In the genomic region with DNA sequence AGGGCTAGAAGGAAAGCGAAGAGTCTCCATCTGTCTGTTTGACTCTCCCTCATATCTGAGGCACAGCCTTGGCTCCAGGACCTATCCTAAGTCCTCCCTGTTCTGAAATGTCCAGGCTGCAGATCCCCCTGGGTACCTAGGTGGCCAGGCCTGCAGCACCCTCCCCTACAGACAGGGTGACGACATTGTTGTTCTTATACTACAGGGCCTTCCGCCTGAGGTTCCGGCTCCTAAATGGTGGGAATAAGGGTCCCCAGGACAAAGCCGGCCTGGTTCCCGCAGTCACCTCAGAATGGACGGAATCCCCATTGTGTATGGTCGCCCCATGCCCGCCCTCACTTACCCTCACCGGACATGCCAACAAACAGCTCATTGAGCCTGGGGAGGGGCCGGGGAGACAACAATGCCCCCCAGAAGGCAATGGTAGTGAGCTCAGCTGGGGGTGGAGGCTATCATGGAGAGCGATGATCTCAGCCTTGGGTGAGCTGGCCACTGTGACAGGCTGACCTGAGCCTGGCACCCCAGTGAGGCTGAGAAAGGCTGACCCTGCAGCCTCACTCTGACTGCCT, we compare ENCODE assay signal across 14 mouse cellular contexts. TPM values are rescaled to one million over a fixed set of nuclear protein-coding genes. Genes with fewer than 3 reads are reported as not detected.
A peak's percentile ranks its signal among the peaks of the same experiment; 100 is the strongest.
DNase-seq lines count a peak whose midpoint lies in the region; ATAC-seq and TF ChIP-seq lines count a peak whose summit lies in the region.
"Had no signal": no experiment of that assay in that cellular context is flagged by ENCODE, and none has a peak within 500 bp of the region (broad histone marks: within the 10 kb centered on the region; RNA-seq: fewer than 3 reads in every experiment).

No protein-coding gene starts in this region.

- in situ Hi-C loops in Patski (cut with MboI; ENCODE audit: low pct_unique_long_range_greater_than_20kb): no loop called here

- no peak overlapping the region for H3K9ac ChIP-seq in kidney, embryonic 15.5 days
- no peak overlapping the region for H3K9ac ChIP-seq in liver, postnatal 0 days (replicated peaks)
- no peak overlapping the region for H3K9ac ChIP-seq in hindbrain, postnatal 0 days (replicated peaks; ENCODE audit: low read length)
- H3K9ac ChIP-seq: midbrain, embryonic 13.5 days had no signal

- H3K4me3 ChIP-seq in kidney, embryonic 15.5 days (replicated peaks): no peak overlapping the region
- H3K4me3 ChIP-seq in liver, postnatal 0 days (ENCODE audit: low read depth, low read length): no peak overlapping the region
- H3K4me3 ChIP-seq in hindbrain, postnatal 0 days (ENCODE audit: low read length): no peak overlapping the region
- H3K4me3 ChIP-seq: embryonic facial prominence, embryonic 10.5 days; midbrain, embryonic 13.5 days had no signal

- no peak overlapping the region for H3K4me2 ChIP-seq in kidney, embryonic 15.5 days
- no peak overlapping the region for H3K4me2 ChIP-seq in liver, postnatal 0 days (ENCODE audit: low read depth, low read length)
- no peak overlapping the region for H3K4me2 ChIP-seq in hindbrain, postnatal 0 days (ENCODE audit: low read depth, low read length)
- H3K4me2 ChIP-seq: midbrain, embryonic 13.5 days had no signal

- CTCF ChIA-PET in Patski (lab: Charles Lee): interaction anchor here (1.5 to 5.0 kb wide), 5 partner anchors 11 to 99 kb away, joined by 4 to 23 read pairs (median 8); no protein-coding TSS in a partner anchor

- intact Hi-C loops in heart, postnatal 10 days (cut with DNase I): no loop called here

- H3K9me3 ChIP-seq in kidney, embryonic 15.5 days (replicated peaks): 0 out of 2 replicates have a peak, but pooled peaks cover 3% of the 10 kb centered on the region
- peaks cover 4% of the 10 kb centered on the region; the same call in 1 of the 2 replicates for H3K9me3 ChIP-seq in liver, postnatal 0 days (ENCODE audit: low read length)
- no peaks in the 10 kb centered on the region for H3K9me3 ChIP-seq in hindbrain, postnatal 0 days (ENCODE audit: low read length)

- TF ChIP-seq EP300 in liver, postnatal 0 days (IDR thresholded peaks at IDR 0.05; ENCODE audit: low read depth): no peak

- TF ChIP-seq CTCF in Patski (IDR thresholded peaks at IDR 0.05): no peak
- TF ChIP-seq CTCF in liver, postnatal 0 days (IDR thresholded peaks at IDR 0.05; ENCODE audit: low read depth): no peak
- TF ChIP-seq CTCF in hindbrain, postnatal 0 days (IDR thresholded peaks at IDR 0.05; ENCODE audit: low read depth): no peak

- peak overlapping the region; percentile 34 for H3K27ac ChIP-seq in kidney, embryonic 15.5 days
- 0 out of 2 replicates have a peak overlapping the region, but pooled peaks have one; percentile 22 for H3K27ac ChIP-seq in liver, postnatal 0 days (ENCODE audit: low read depth)
- no peak overlapping the region for H3K27ac ChIP-seq in hindbrain, postnatal 0 days
- H3K27ac ChIP-seq: midbrain, embryonic 13.5 days had no signal

- 0 out of 2 replicates have a peak, but pooled peaks cover 6% of the 10 kb centered on the region for H3K27me3 ChIP-seq in kidney, embryonic 15.5 days
- H3K27me3 ChIP-seq in Patski: no peaks in the 10 kb centered on the region
- H3K27me3 ChIP-seq in liver, postnatal 0 days (ENCODE audit: insufficient read depth, low read length): no peaks in the 10 kb centered on the region
- H3K27me3 ChIP-seq in hindbrain, postnatal 0 days (ENCODE audit: insufficient read depth, low read length): 0 out of 2 replicates have a peak, but pooled peaks cover 3% of the 10 kb centered on the region

- ATAC-seq in kidney, embryonic 15.5 days (replicated peaks; ENCODE audit: low FRiP score): no peak
- peak; percentile 42 for ATAC-seq in Patski
- no peak for ATAC-seq in liver, postnatal 0 days
- no peak for ATAC-seq in hindbrain, postnatal 0 days

- peak; percentile 96 for DNase-seq in heart, adult 11 months
- DNase-seq in heart, postnatal 10 days: no peak
- no peak for DNase-seq in kidney, adult 11 months
- DNase-seq in Patski (ENCODE audit: low read depth, low spot score) (no peak), adipocyte (ENCODE audit: low spot score) (no peak)
- DNase-seq in liver, postnatal 0 days: no peak
- no peak for DNase-seq in hindbrain, postnatal 0 days (ENCODE audit: low spot score)
- DNase-seq: adrenal gland, adult 8-10 months; cerebellum, postnatal 25 days; thymus, adult 2 months had no signal

- H3K36me3 ChIP-seq in kidney, embryonic 15.5 days: no peaks in the 10 kb centered on the region
- no peaks in the 10 kb centered on the region for H3K36me3 ChIP-seq in liver, postnatal 0 days (replicated peaks; ENCODE audit: insufficient read depth, low read length)
- H3K36me3 ChIP-seq in hindbrain, postnatal 0 days (ENCODE audit: insufficient read depth, low read length): no peaks in the 10 kb centered on the region
- H3K36me3 ChIP-seq: embryonic facial prominence, embryonic 10.5 days; midbrain, embryonic 13.5 days had no signal

- peaks cover 46% of the 10 kb centered on the region for H3K4me1 ChIP-seq in kidney, embryonic 15.5 days
- H3K4me1 ChIP-seq in liver, postnatal 0 days (ENCODE audit: insufficient read depth): peaks cover 13% of the 10 kb centered on the region
- no peaks in the 10 kb centered on the region for H3K4me1 ChIP-seq in hindbrain, postnatal 0 days (ENCODE audit: insufficient read depth, low read length)

- POLR2A ChIA-PET in Patski (lab: Charles Lee): interaction anchor here (0.6 to 2.2 kb wide), 4 partner anchors 11 to 147 kb away, joined by 3 to 12 read pairs (median 3); partner anchors contain the start of genes Chac1 and Dll4

- 76% methylated on average over 12 of the region's 12 CpGs for WGBS in kidney, embryonic 15.5 days
- 72% methylated on average over 12 of the region's 12 CpGs for WGBS in liver, postnatal 0 days (ENCODE audit: insufficient replicate concordance)
- whole genome bisulfite sequencing in hindbrain, postnatal 0 days: 58% methylated on average over 12 of the region's 12 CpGs

RNA-seq across cellular contexts. Expression of gene Dll4, which starts 10.8 kb away (rescaled TPM):
- 10 to 100 TPM; 23.8 to 27.9 TPM for total RNA-seq in heart, postnatal 10 days (2021)
- 9.9 and 10.5 TPM in 2 replicates for polyA plus RNA-seq in kidney, embryonic 15.5 days (2015; fragmentation: Nextera tagmentation; extraction: Ambion mirVana)
- 3.2 TPM for polyA plus RNA-seq in Patski (2021)
- polyA plus RNA-seq in liver, postnatal 0 days (2015; fragmentation: Nextera tagmentation; extraction: Ambion mirVana): 1.8 and 1.9 TPM in 2 replicates
- 4.2 and 4.3 TPM in 2 replicates for total RNA-seq in hindbrain, postnatal 0 days (2014; rRNA removed)
- 2.4 and 2.6 TPM in 2 replicates for polyA plus RNA-seq in hindbrain, postnatal 0 days (2015; fragmentation: Nextera tagmentation; extraction: Ambion mirVana)
- total RNA-seq: granulocyte monocyte progenitor cell, adult 5-6 weeks had no signal

RNA-seq across cellular contexts. Expression of gene Vps18, which starts 26.3 kb away (rescaled TPM):
- 10 to 100 TPM; 13.4 to 13.7 TPM for total RNA-seq in heart, postnatal 10 days (2021)
- 17.6 and 19.6 TPM in 2 replicates for polyA plus RNA-seq in kidney, embryonic 15.5 days (2015; fragmentation: Nextera tagmentation; extraction: Ambion mirVana)
- 25.3 TPM for polyA plus RNA-seq in Patski (2021)
- polyA plus RNA-seq in liver, postnatal 0 days (2015; fragmentation: Nextera tagmentation; extraction: Ambion mirVana): 4.7 TPM in 2 replicates
- 32.7 and 34.0 TPM in 2 replicates for total RNA-seq in hindbrain, postnatal 0 days (2014; rRNA removed)
- polyA plus RNA-seq in hindbrain, postnatal 0 days (2015; fragmentation: Nextera tagmentation; extraction: Ambion mirVana): 18.3 and 20.5 TPM in 2 replicates

RNA-seq across cellular contexts. Expression of gene Chac1, which starts 36.2 kb away (rescaled TPM):
- 1 to 10 TPM; 3.5 to 7.5 TPM for total RNA-seq in heart, postnatal 10 days (2021)
- 0.91 and 0.98 TPM in 2 replicates for polyA plus RNA-seq in kidney, embryonic 15.5 days (2015; fragmentation: Nextera tagmentation; extraction: Ambion mirVana)
- 34.2 TPM for polyA plus RNA-seq in Patski (2021)
- polyA plus RNA-seq in liver, postnatal 0 days (2015; fragmentation: Nextera tagmentation; extraction: Ambion mirVana): 0.35 and 0.36 TPM in 2 replicates
- 12.4 and 22.6 TPM in 2 replicates for total RNA-seq in hindbrain, postnatal 0 days (2014; rRNA removed)
- 11.4 and 12.6 TPM in 2 replicates for polyA plus RNA-seq in hindbrain, postnatal 0 days (2015; fragmentation: Nextera tagmentation; extraction: Ambion mirVana)
- total RNA-seq: granulocyte monocyte progenitor cell, adult 5-6 weeks had no signal

RNA-seq across cellular contexts. Expression of gene Rhov, which starts 43.8 kb away (rescaled TPM):
- not detected for total RNA-seq in heart, postnatal 10 days (2021)
- polyA plus RNA-seq in kidney, embryonic 15.5 days (2015; fragmentation: Nextera tagmentation; extraction: Ambion mirVana): 0.72 and 1.1 TPM in 2 replicates
- polyA plus RNA-seq in Patski (2021): 2.2 TPM
- not detected in 2 replicates for polyA plus RNA-seq in liver, postnatal 0 days (2015; fragmentation: Nextera tagmentation; extraction: Ambion mirVana)
- 28.3 and 28.4 TPM in 2 replicates for total RNA-seq in hindbrain, postnatal 0 days (2014; rRNA removed)
- 31.8 and 32.6 TPM in 2 replicates for polyA plus RNA-seq in hindbrain, postnatal 0 days (2015; fragmentation: Nextera tagmentation; extraction: Ambion mirVana)
